In the genomic region with DNA sequence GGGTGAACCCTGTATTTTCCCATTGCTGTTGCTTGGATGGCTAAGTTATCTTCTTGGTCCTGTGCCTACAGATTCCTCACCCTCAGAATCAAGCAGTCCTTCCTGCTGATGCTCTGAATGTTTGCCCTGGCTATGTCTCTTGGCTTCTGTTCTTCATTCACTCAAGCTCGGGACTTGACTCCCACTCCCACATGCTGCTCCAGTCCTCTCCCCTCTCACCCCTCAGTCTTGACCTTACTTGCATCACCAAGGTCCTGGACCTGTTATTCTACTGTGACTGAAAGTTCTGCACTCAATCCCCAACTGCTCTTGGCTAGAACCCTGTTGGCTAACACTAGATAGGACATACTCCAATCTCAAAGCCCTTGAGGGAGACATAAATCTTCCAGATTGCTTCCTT, we compare ENCODE assay signal across 37 mouse cellular contexts. TPM values are rescaled to one million over a fixed set of nuclear protein-coding genes. Genes with fewer than 3 reads are reported as not detected.
DNase-seq lines count a peak whose midpoint lies in the region; ATAC-seq and TF ChIP-seq lines count a peak whose summit lies in the region.
"Had no signal": no experiment of that assay in that cellular context is flagged by ENCODE, and none has a peak within 500 bp of the region (broad histone marks: within the 10 kb centered on the region; RNA-seq: fewer than 3 reads in every experiment).

No protein-coding gene starts in this region.

- no peaks in the 10 kb centered on the region for H3K9me3 ChIP-seq in heart, embryonic 10.5 days
- no peaks in the 10 kb centered on the region for H3K9me3 ChIP-seq in intestine, embryonic 14.5 days (ENCODE audit: control insufficient read depth, low read length)
- H3K9me3 ChIP-seq in intestine, embryonic 15.5 days = no peaks in the 10 kb centered on the region
- H3K9me3 ChIP-seq in liver, postnatal 0 days (ENCODE audit: low read length) = no peaks in the 10 kb centered on the region
- H3K9me3 ChIP-seq in liver, embryonic 11.5 days (ENCODE audit: control insufficient read depth, low read length) = no peaks in the 10 kb centered on the region
- H3K9me3 ChIP-seq: embryonic facial prominence, embryonic 12.5 days; G1E; kidney, embryonic 15.5 days; limb, embryonic 15.5 days; midbrain, embryonic 15.5 days; neural tube, embryonic 15.5 days had no signal

- no peak overlapping the region for H3K9ac ChIP-seq in intestine, embryonic 14.5 days (ENCODE audit: low read length)
- no peak overlapping the region for H3K9ac ChIP-seq in intestine, embryonic 15.5 days
- H3K9ac ChIP-seq in liver, postnatal 0 days (replicated peaks) = no peak overlapping the region
- no peak overlapping the region for H3K9ac ChIP-seq in liver, embryonic 11.5 days (ENCODE audit: low read depth, low read length)
- H3K9ac ChIP-seq: embryonic facial prominence, embryonic 12.5 days; kidney, embryonic 15.5 days; limb, embryonic 15.5 days; midbrain, embryonic 15.5 days; neural tube, embryonic 15.5 days had no signal

- H3K4me3 ChIP-seq in heart, embryonic 10.5 days = no peak overlapping the region
- no peak overlapping the region for H3K4me3 ChIP-seq in intestine, embryonic 14.5 days (ENCODE audit: low read depth, low read length)
- no peak overlapping the region for H3K4me3 ChIP-seq in intestine, embryonic 15.5 days (replicated peaks)
- H3K4me3 ChIP-seq in liver, postnatal 0 days (ENCODE audit: low read depth, low read length) = no peak overlapping the region
- H3K4me3 ChIP-seq in liver, embryonic 11.5 days (ENCODE audit: low read depth, low read length) = no peak overlapping the region
- H3K4me3 ChIP-seq: embryonic facial prominence, embryonic 12.5 days; heart, adult 2 months; kidney, embryonic 15.5 days; limb, embryonic 15.5 days; midbrain, embryonic 15.5 days; neural tube, embryonic 15.5 days had no signal

- no peak overlapping the region for H3K4me2 ChIP-seq in intestine, embryonic 14.5 days (ENCODE audit: low read length)
- no peak overlapping the region for H3K4me2 ChIP-seq in intestine, embryonic 15.5 days (replicated peaks)
- no peak overlapping the region for H3K4me2 ChIP-seq in liver, postnatal 0 days (ENCODE audit: low read depth, low read length)
- H3K4me2 ChIP-seq in liver, embryonic 11.5 days = no peak overlapping the region
- H3K4me2 ChIP-seq: embryonic facial prominence, embryonic 12.5 days; kidney, embryonic 15.5 days; limb, embryonic 15.5 days; midbrain, embryonic 15.5 days; neural tube, embryonic 15.5 days had no signal

- H3K36me3 ChIP-seq in heart, embryonic 10.5 days = no peaks in the 10 kb centered on the region
- H3K36me3 ChIP-seq in intestine, embryonic 14.5 days (ENCODE audit: control insufficient read depth, insufficient read depth, low read length) = no peaks in the 10 kb centered on the region
- no peaks in the 10 kb centered on the region for H3K36me3 ChIP-seq in intestine, embryonic 15.5 days
- no peaks in the 10 kb centered on the region for H3K36me3 ChIP-seq in liver, postnatal 0 days (replicated peaks; ENCODE audit: insufficient read depth, low read length)
- no peaks in the 10 kb centered on the region for H3K36me3 ChIP-seq in liver, embryonic 11.5 days (ENCODE audit: control insufficient read depth, insufficient read depth, low read length)
- H3K36me3 ChIP-seq: embryonic facial prominence, embryonic 12.5 days; G1E; kidney, embryonic 15.5 days; limb, embryonic 15.5 days; midbrain, embryonic 15.5 days; neural tube, embryonic 15.5 days had no signal

- H3K27ac ChIP-seq in heart, embryonic 10.5 days = no peak overlapping the region
- no peak overlapping the region for H3K27ac ChIP-seq in intestine, embryonic 14.5 days (ENCODE audit: low read depth)
- H3K27ac ChIP-seq in intestine, embryonic 15.5 days = no peak overlapping the region
- no peak overlapping the region for H3K27ac ChIP-seq in liver, postnatal 0 days (ENCODE audit: low read depth)
- H3K27ac ChIP-seq in liver, embryonic 11.5 days (ENCODE audit: low read depth, low read length) = no peak overlapping the region
- H3K27ac ChIP-seq: embryonic facial prominence, embryonic 12.5 days; heart, adult 2 months; kidney, embryonic 15.5 days; limb, embryonic 15.5 days; macrophage; midbrain, embryonic 15.5 days; neural tube, embryonic 15.5 days; stomach, postnatal 0 days had no signal

- TF ChIP-seq EP300 in liver, postnatal 0 days (IDR thresholded peaks at IDR 0.05; ENCODE audit: low read depth) = no peak

- peak; percentile 92 for DNase-seq in heart, adult 11 months
- no peak for DNase-seq in heart, embryonic 10.5 days (ENCODE audit: low spot score)
- peak; percentile 25 for DNase-seq in intestine, embryonic 14.5 days (ENCODE audit: low spot score)
- DNase-seq in liver, postnatal 0 days = peak; percentile 2
- no peak for DNase-seq in liver, embryonic 11.5 days (ENCODE audit: low spot score)
- DNase-seq in skeletal muscle tissue, adult 2 months (ENCODE audit: low read depth, low spot score) = peak; percentile 8
- DNase-seq: adrenal gland, postnatal 14 days; cerebellum, adult 11-12 months; cerebellum, adult 9-11 months; embryo, embryonic 11 days; gastrocnemius, postnatal 25 days; layer of hippocampus, postnatal 36 days; left cerebral cortex, postnatal 4 days; right cerebral cortex, adult 18-20 months; thymus, adult 18-20 months; thymus, postnatal 25 days had no signal

- WGBS in heart, embryonic 10.5 days = 76% methylated on average over 1 of the region's 1 CpGs
- 88% methylated on average over 1 of the region's 1 CpGs for WGBS in intestine, embryonic 14.5 days
- WGBS in intestine, embryonic 15.5 days = 67% methylated on average over 1 of the region's 1 CpGs
- 57% methylated on average over 1 of the region's 1 CpGs for WGBS in liver, postnatal 0 days (ENCODE audit: insufficient replicate concordance)
- WGBS in liver, embryonic 11.5 days = 71% methylated on average over 1 of the region's 1 CpGs

- no peaks in the 10 kb centered on the region for H3K27me3 ChIP-seq in heart, embryonic 10.5 days (ENCODE audit: insufficient read depth, poor library complexity, severe bottlenecking)
- H3K27me3 ChIP-seq in intestine, embryonic 14.5 days (replicated peaks; ENCODE audit: control insufficient read depth, insufficient read depth, low read length) = no peaks in the 10 kb centered on the region
- H3K27me3 ChIP-seq in intestine, embryonic 15.5 days (replicated peaks) = no peaks in the 10 kb centered on the region
- H3K27me3 ChIP-seq in liver, postnatal 0 days (ENCODE audit: insufficient read depth, low read length) = no peaks in the 10 kb centered on the region
- no peaks in the 10 kb centered on the region for H3K27me3 ChIP-seq in liver, embryonic 11.5 days (replicated peaks; ENCODE audit: control insufficient read depth, insufficient read depth, low read length)
- H3K27me3 ChIP-seq: embryonic facial prominence, embryonic 12.5 days; kidney, embryonic 15.5 days; limb, embryonic 15.5 days; midbrain, embryonic 15.5 days; neural tube, embryonic 15.5 days had no signal

- no peak for ATAC-seq in intestine, embryonic 14.5 days (replicated peaks; ENCODE audit: low FRiP score, low TSS enrichment, low read depth)
- no peak for ATAC-seq in intestine, embryonic 15.5 days
- no peak for ATAC-seq in liver, postnatal 0 days
- ATAC-seq in liver, embryonic 11.5 days (replicated peaks; ENCODE audit: low FRiP score) = no peak
- ATAC-seq: forebrain, embryonic 14.5 days; hindbrain, embryonic 16.5 days; intestine, embryonic 16.5 days; lung, postnatal 0 days; midbrain, embryonic 15.5 days; Patski had no signal

- TF ChIP-seq CTCF in liver, postnatal 0 days (IDR thresholded peaks at IDR 0.05; ENCODE audit: low read depth) = no peak

- H3K4me1 ChIP-seq in heart, embryonic 10.5 days = no peaks in the 10 kb centered on the region
- H3K4me1 ChIP-seq in intestine, embryonic 14.5 days (replicated peaks; ENCODE audit: control insufficient read depth, insufficient read depth, low read length) = no peaks in the 10 kb centered on the region
- no peaks in the 10 kb centered on the region for H3K4me1 ChIP-seq in intestine, embryonic 15.5 days (replicated peaks)
- H3K4me1 ChIP-seq in liver, postnatal 0 days (ENCODE audit: insufficient read depth) = no peaks in the 10 kb centered on the region
- H3K4me1 ChIP-seq in liver, embryonic 11.5 days (replicated peaks; ENCODE audit: control insufficient read depth, insufficient read depth, low read length) = no peaks in the 10 kb centered on the region
- H3K4me1 ChIP-seq: embryonic facial prominence, embryonic 12.5 days; kidney, embryonic 15.5 days; limb, embryonic 15.5 days; midbrain, embryonic 15.5 days; neural tube, embryonic 15.5 days had no signal

RNA-seq across cellular contexts. Expression of gene 1700012A03Rik, which starts 22.1 kb away (rescaled TPM):
- polyA plus RNA-seq in heart, embryonic 10.5 days (2016; fragmentation: Nextera tagmentation; extraction: Ambion mirVana) = not detected in 2 replicates
- not detected in 2 replicates for polyA plus RNA-seq in intestine, embryonic 14.5 days (2014; fragmentation: Nextera tagmentation; extraction: Ambion mirVana)
- not detected in 2 replicates for polyA plus RNA-seq in intestine, embryonic 15.5 days (2015; fragmentation: Nextera tagmentation; extraction: Ambion mirVana)
- not detected in 2 replicates for polyA plus RNA-seq in liver, postnatal 0 days (2015; fragmentation: Nextera tagmentation; extraction: Ambion mirVana)
- polyA plus RNA-seq in liver, embryonic 11.5 days (2014; fragmentation: Nextera tagmentation; extraction: Ambion mirVana) = not detected in 2 replicates
- polyA plus RNA-seq: embryonic facial prominence, embryonic 12.5 days; forebrain, embryonic 14.5 days; frontal cortex, adult 2 months; G1E; heart, adult 2 months; heart, embryonic 16.5 days; hindbrain, embryonic 11.5 days; hindbrain, embryonic 16.5 days; intestine, embryonic 16.5 days; kidney, embryonic 15.5 days; large intestine, adult 2 months; limb, embryonic 15.5 days; liver, embryonic 16.5 days; lung, postnatal 0 days; macrophage; midbrain, embryonic 15.5 days; neural tube, embryonic 15.5 days; Patski; spleen, adult 2 months; stomach, postnatal 0 days had no signal

Comparison
In these comparisons a context has a peak if more than half of its experiments do, and no peak if none do; other contexts are left out.
1. DNase-seq: peak in heart, adult 11 months (single experiment), intestine, embryonic 14.5 days (single experiment), liver, postnatal 0 days (single experiment) and skeletal muscle tissue, adult 2 months (single experiment); none in heart, embryonic 10.5 days (single experiment) and liver, embryonic 11.5 days (single experiment).